Mouse (Mus musculus): ENCODE measurements at regions not wholly inside any gene's neighbourhood (a gene's known extent, or its start where the extent isn't known, plus 50 kb on each side); places are given as distances from the start of the nearest gene placed in this dataset.

- no peak for TF ChIP-seq HCFC1 (IDR thresholded peaks at IDR 0.05; ENCODE audit: borderline replicate concordance, insufficient read depth, low read length)
- TF ChIP-seq CHD2 (IDR thresholded peaks at IDR 0.05; ENCODE audit: low read depth, low read length) = no peak
- TF ChIP-seq ZC3H11A (IDR thresholded peaks at IDR 0.05; ENCODE audit: borderline replicate concordance, low read depth, low read length) = no peak
- TF ChIP-seq MAFK (IDR thresholded peaks at IDR 0.05; ENCODE audit: insufficient read depth, low read depth, low read length) = no peak
These were observed 1134.4 kb upstream of the Zeb2 start for GRCm38 (mm10) chr2:46251562-46251961.

Measured in ES-E14 (cell line).